Mouse (Mus musculus) liver, embryonic 15.5 days (tissue): ENCODE measurements around the gene Klkb1. TPM values are rescaled to one million over a fixed set of nuclear protein-coding genes. Genes with fewer than 3 reads are reported as not detected.

Experiments used
- ATAC-seq: fragments of 200-750 bp; cut with Nextera tagmentation; 2 replicates; pipeline ENCODE4 v1.8.0; 2017; ENCODE audit warnings: moderate number of reproducible peaks, mild to moderate bottlenecking, moderate library complexity; ENCODE audit not compliant: insufficient read depth
- H3K27ac ChIP-seq: fragments of 300-500 bp; sonication (generic); replicated peaks from 2 replicates; pipeline ENCODE4 v1.5.1; 2015; ENCODE audit warnings: mild to moderate bottlenecking, inconsistent platforms
- H3K27me3 ChIP-seq: fragments of 300-500 bp; sonication (generic); 2 replicates; pipeline ENCODE4 v1.6.1; 2015; ENCODE audit warnings: mild to moderate bottlenecking, inconsistent platforms
- H3K36me3 ChIP-seq: fragments of 300-500 bp; sonication (generic); replicated peaks from 2 replicates; pipeline ENCODE4 v1.6.1; 2015; ENCODE audit warnings: moderate library complexity, mild to moderate bottlenecking, inconsistent platforms
- H3K4me1 ChIP-seq: fragments of 300-500 bp; sonication (generic); replicated peaks from 2 replicates; pipeline ENCODE4 v1.6.1; 2015; ENCODE audit warnings: inconsistent platforms
- H3K4me2 ChIP-seq: fragments of 300-500 bp; sonication (generic); 2 replicates; pipeline ENCODE4 v1.6.1; 2015; ENCODE audit warnings: moderate library complexity, mild to moderate bottlenecking, inconsistent platforms
- H3K4me3 ChIP-seq: fragments of 300-500 bp; sonication (generic); replicated peaks from 2 replicates; pipeline ENCODE4 v1.5.1; 2015; ENCODE audit warnings: mild to moderate bottlenecking, inconsistent platforms
- H3K9ac ChIP-seq: fragments of 300-500 bp; sonication (generic); 2 replicates; pipeline ENCODE4 v1.6.1; 2015; ENCODE audit warnings: moderate library complexity, mild to moderate bottlenecking, inconsistent platforms
- H3K9me3 ChIP-seq: fragments of 300-500 bp; sonication (generic); replicated peaks from 2 replicates; pipeline ENCODE4 v1.6.1; 2016; ENCODE audit warnings: inconsistent platforms
- WGBS: fragments of 180-500 bp; shearing (Covaris S2); methylation state at CpG from one replicate; pipeline ENCODE4 v1.1.7; 2015; ENCODE audit warnings: mixed read lengths; ENCODE audit not compliant: insufficient replicate concordance; 5-methylcytosine and 5-hydroxymethylcytosine counted together
- polyA plus RNA-seq: library from polyadenylated mRNA; unstranded; fragments of >200 nt; fragmentation: Nextera tagmentation; extraction: Ambion mirVana; gene quantifications from 2 replicates; pipeline ENCODE4 v1.2.1, GENCODE M21; 2015

The Klkb1 gene
- polyA plus RNA-seq, 1 experiment from 2014 or later: 8.7 TPM

DNA sequence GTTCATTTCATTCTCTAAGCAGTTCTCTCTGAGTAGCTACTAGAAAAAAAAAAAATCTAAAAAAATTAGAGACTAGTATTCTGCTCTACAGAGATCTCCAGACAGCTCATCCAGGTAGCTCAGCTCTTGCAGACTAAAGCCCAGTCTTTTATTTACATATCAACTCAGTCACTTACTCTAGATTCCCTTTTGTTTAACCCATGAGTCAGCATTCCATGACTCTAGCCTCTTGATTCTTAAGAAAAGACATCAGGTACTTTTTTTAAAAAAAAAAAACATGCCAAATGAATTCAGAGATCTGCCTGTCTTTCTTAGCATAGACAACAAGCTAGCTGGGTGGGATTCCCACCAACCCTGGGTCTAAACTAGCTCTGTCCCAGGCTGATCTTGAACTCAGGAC lies 26.2 kb downstream of the Klkb1 start:
- no peaks in the 10 kb centered on the region for H3K27me3 ChIP-seq
- no peaks in the 10 kb centered on the region for H3K9me3 ChIP-seq
- no peak overlapping the region for H3K4me3 ChIP-seq
- H3K4me1 ChIP-seq: peaks cover 3% of the 10 kb centered on the region
- ATAC-seq: no peak
- no peaks in the 10 kb centered on the region; the same call in 1 of the 2 replicates for H3K36me3 ChIP-seq
- H3K4me2 ChIP-seq: no peak overlapping the region
- no peak overlapping the region for H3K27ac ChIP-seq
- H3K9ac ChIP-seq: no peak overlapping the region

GRCm38 (mm10) chr8:45267611-45268391 lies 26.9 kb downstream of the Klkb1 start:
- Histone ChIP-seq H3K27ac (0 out of 2 replicates have a peak overlapping the region, but pooled peaks have one; percentile 8), H3K4me2 (no peak overlapping the region), H3K9ac (no peak overlapping the region), H3K4me1 (peaks cover 3% of the 10 kb centered on the region), H3K27me3 (no peaks in the 10 kb centered on the region), H3K9me3 (no peaks in the 10 kb centered on the region), H3K4me3 (no peak overlapping the region), H3K36me3 (no peaks in the 10 kb centered on the region)
- ATAC-seq: no peak
- WGBS: 68% methylated on average over 4 of the region's 4 CpGs

GRCm38 (mm10) chr8:45266993-45267392 lies 27.7 kb downstream of the Klkb1 start:
- Histone ChIP-seq H3K4me1 (peaks cover 3% of the 10 kb centered on the region), H3K4me3 (no peak overlapping the region), H3K27ac (0 out of 2 replicates have a peak overlapping the region, but pooled peaks have one; percentile 41), H3K36me3 (no peaks in the 10 kb centered on the region), H3K9ac (no peak overlapping the region), H3K9me3 (no peaks in the 10 kb centered on the region), H3K4me2 (no peak overlapping the region), H3K27me3 (no peaks in the 10 kb centered on the region)
- no peak for ATAC-seq
- WGBS: 64% methylated on average over 8 of the region's 8 CpGs

GRCm38 (mm10) chr8:45264918-45265317 lies 29.7 kb downstream of the Klkb1 start:
- WGBS: 40% methylated on average over 4 of the region's 4 CpGs
- Histone ChIP-seq H3K4me3 (no peak overlapping the region), H3K27ac (peak overlapping the region; percentile 62), H3K27me3 (no peaks in the 10 kb centered on the region), H3K9ac (no peak overlapping the region), H3K4me2 (no peak overlapping the region), H3K36me3 (no peaks in the 10 kb centered on the region), H3K9me3 (no peaks in the 10 kb centered on the region), H3K4me1 (peaks cover 3% of the 10 kb centered on the region)
- ATAC-seq: peak; percentile 81

DNA sequence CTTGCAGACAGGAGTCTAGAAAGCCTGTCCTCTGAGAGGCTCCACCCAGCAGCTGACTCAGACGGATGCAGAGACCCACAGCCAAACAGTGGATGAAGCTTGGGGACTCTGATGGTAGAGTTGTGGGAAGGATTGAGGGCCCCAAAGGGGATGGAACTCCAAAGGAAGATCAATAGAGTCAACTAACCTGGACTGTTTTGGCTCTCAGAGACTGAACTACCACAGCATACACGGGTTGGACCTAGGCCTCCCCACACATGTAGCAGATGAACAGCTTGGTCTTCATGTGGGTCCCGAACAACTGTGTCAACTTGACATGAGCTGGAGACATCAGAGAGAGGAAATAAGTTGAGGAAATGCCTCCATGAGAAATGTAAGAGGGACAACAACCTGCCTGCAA lies 31.8 kb downstream of the Klkb1 start:
- H3K4me1 ChIP-seq: peaks cover 3% of the 10 kb centered on the region
- no peaks in the 10 kb centered on the region for H3K36me3 ChIP-seq
- H3K9me3 ChIP-seq: no peaks in the 10 kb centered on the region
- no peak overlapping the region for H3K9ac ChIP-seq
- no peaks in the 10 kb centered on the region for H3K27me3 ChIP-seq
- ATAC-seq: no peak
- H3K4me3 ChIP-seq: no peak overlapping the region
- 48% methylated on average over 3 of the region's 3 CpGs for WGBS
- no peak overlapping the region for H3K4me2 ChIP-seq
- H3K27ac ChIP-seq: peak overlapping the region; percentile 76

DNA sequence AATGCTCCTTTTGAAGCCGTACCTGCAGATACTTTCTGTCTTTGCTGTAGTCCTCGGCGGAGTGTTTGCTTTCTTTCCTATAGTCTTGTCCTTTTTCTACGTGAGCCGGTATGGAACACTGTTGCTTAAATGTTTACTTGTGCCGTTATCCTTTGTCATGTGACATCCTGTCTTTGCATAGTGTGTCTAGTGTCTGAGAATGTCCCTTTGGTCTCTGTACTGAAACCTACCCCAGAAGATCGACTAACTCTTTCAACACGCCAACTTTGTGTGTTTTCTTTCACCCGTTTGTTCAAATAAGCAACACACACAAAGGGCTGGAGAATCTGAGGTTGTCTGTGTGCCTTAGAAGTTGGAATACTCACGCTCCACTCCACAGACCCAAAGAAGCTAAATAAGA lies 32.7 kb downstream of the Klkb1 start, which contains the start of gene F11:
Gene F11, minus strand, starts transcription at position 112 of the 400 bp plus-strand sequence.
- Histone ChIP-seq H3K4me1 (peaks cover 1% of the 10 kb centered on the region; the same call in 1 of the 2 replicates), H3K4me2 (peak within 1 kb of the TSS; percentile 4; the same call in 1 of the 2 replicates), H3K4me3 (peak within 1 kb of the TSS; percentile 28), H3K36me3 (no peaks in the 10 kb centered on the region), H3K27ac (peak within 1 kb of the TSS; percentile 76), H3K9ac (no peak within 1 kb of the TSS), H3K27me3 (no peaks in the 10 kb centered on the region), H3K9me3 (no peaks in the 10 kb centered on the region)
- 54% methylated on average over 10 of the region's 10 CpGs for WGBS
- peak; percentile 66 for ATAC-seq

DNA sequence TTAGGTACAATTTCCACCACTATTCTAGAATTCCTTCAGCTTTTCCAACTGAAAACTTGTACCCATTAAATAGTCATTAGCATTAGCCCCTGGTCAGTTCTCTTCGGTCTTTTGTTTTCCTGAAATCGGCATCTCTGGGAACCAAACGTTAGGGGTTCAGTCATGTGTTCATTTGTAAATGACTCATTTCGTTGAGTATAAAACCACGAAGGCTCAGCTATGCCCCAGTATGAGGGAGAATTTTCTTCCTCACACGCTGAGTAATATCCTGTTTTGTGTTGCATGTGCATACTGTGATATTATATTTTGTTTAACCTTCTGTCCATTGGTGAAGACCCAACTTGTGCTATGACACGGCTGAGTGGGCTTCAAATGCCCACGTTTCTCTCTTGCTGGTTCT lies 36.2 kb downstream of the Klkb1 start:
- no peak overlapping the region for H3K27ac ChIP-seq
- no peak overlapping the region for H3K4me3 ChIP-seq
- H3K9ac ChIP-seq: no peak overlapping the region
- ATAC-seq: no peak
- WGBS: 64% methylated on average over 8 of the region's 8 CpGs
- H3K9me3 ChIP-seq: no peaks in the 10 kb centered on the region
- no peak overlapping the region for H3K4me2 ChIP-seq
- H3K4me1 ChIP-seq: no peaks in the 10 kb centered on the region
- no peaks in the 10 kb centered on the region for H3K36me3 ChIP-seq
- no peaks in the 10 kb centered on the region for H3K27me3 ChIP-seq

DNA sequence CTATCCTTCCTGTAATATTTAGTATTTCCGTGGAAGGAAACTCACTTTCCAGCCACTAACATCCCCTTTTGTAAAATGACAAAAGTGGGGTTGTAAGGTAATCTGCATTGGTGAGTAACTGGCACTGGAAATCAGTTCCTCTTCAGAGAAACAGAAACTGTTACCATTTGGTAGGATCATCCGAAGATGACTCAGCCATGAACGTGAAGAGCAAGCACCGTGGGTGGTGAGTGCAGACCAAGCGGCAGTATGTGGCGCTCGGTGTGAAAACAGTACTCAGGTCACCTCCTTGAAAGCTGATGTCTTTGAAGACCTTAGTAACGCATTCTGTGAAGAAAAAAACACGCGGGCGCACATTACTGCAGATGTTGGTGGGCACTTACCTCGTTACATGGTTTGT lies 39.6 kb downstream of the Klkb1 start:
- H3K9me3 ChIP-seq: no peaks in the 10 kb centered on the region
- no peak overlapping the region for H3K4me3 ChIP-seq
- H3K27me3 ChIP-seq: no peaks in the 10 kb centered on the region
- no peaks in the 10 kb centered on the region for H3K4me1 ChIP-seq
- WGBS: 74% methylated on average over 12 of the region's 12 CpGs
- no peak overlapping the region for H3K27ac ChIP-seq
- H3K9ac ChIP-seq: no peak overlapping the region
- ATAC-seq: no peak
- H3K36me3 ChIP-seq: no peaks in the 10 kb centered on the region
- no peak overlapping the region for H3K4me2 ChIP-seq

- no peaks in the 10 kb centered on the region for H3K4me1 ChIP-seq
- ATAC-seq: 0 out of 2 replicates have a peak, but pooled peaks have one; percentile 25
- WGBS: 54% methylated on average over 8 of the region's 8 CpGs
- no peak overlapping the region for H3K4me2 ChIP-seq
- no peaks in the 10 kb centered on the region for H3K9me3 ChIP-seq
- H3K36me3 ChIP-seq: no peaks in the 10 kb centered on the region
- no peak overlapping the region for H3K9ac ChIP-seq
- no peak overlapping the region for H3K27ac ChIP-seq
- H3K4me3 ChIP-seq: no peak overlapping the region
- H3K27me3 ChIP-seq: no peaks in the 10 kb centered on the region
Measured at GRCm38 (mm10) chr8:45254194-45254842, 40.3 kb downstream of the Klkb1 start.

- no peak for ATAC-seq
- no peaks in the 10 kb centered on the region for H3K36me3 ChIP-seq
- H3K4me1 ChIP-seq: no peaks in the 10 kb centered on the region
- no peaks in the 10 kb centered on the region for H3K27me3 ChIP-seq
- H3K27ac ChIP-seq: 0 out of 2 replicates have a peak overlapping the region, but pooled peaks have one; percentile 41
- H3K4me2 ChIP-seq: no peak overlapping the region
- no peaks in the 10 kb centered on the region for H3K9me3 ChIP-seq
- H3K9ac ChIP-seq: no peak overlapping the region
- 59% methylated on average over 1 of the region's 1 CpGs for WGBS
- no peak overlapping the region for H3K4me3 ChIP-seq
Measured at GRCm38 (mm10) chr8:45253586-45253985, 41.1 kb downstream of the Klkb1 start.

GRCm38 (mm10) chr8:45253111-45253510 lies 41.5 kb downstream of the Klkb1 start:
- H3K36me3 ChIP-seq: no peaks in the 10 kb centered on the region
- H3K4me2 ChIP-seq: no peak overlapping the region
- H3K27ac ChIP-seq: no peak overlapping the region
- WGBS: 40% methylated on average over 2 of the region's 2 CpGs
- ATAC-seq: no peak
- H3K9ac ChIP-seq: no peak overlapping the region
- H3K4me1 ChIP-seq: no peaks in the 10 kb centered on the region
- no peaks in the 10 kb centered on the region for H3K27me3 ChIP-seq
- H3K4me3 ChIP-seq: no peak overlapping the region
- no peaks in the 10 kb centered on the region for H3K9me3 ChIP-seq
